Mouse (Mus musculus) cerebellum, adult 9-11 months (tissue): ENCODE data around the gene Tenm3.

Source experiments
- DNase-seq: peaks from one replicate; pipeline ENCODE4 v3.0.0; 2022

The Tenm3 gene

DNA sequence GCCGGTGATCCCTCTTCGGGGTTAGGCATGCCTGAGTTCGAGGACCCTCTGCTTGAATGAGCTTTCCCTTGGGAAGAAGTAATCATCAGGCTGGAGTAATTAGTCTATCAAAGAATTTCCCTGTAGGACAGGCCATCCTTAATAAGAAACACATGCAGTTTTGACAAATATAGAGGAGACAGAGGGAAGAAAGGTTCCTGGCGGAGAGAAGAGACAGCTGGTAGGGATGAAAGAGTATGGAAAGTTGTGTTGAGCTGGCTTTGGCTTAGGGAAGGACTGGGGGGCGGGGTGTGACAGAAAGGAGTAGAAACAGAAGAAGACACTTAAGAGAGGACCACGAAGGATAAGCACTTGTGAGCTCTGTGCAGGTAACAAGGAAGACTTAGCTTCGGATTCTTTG, 194.3 kb downstream of the Tenm3 start:
- no peak for DNase-seq

DNA sequence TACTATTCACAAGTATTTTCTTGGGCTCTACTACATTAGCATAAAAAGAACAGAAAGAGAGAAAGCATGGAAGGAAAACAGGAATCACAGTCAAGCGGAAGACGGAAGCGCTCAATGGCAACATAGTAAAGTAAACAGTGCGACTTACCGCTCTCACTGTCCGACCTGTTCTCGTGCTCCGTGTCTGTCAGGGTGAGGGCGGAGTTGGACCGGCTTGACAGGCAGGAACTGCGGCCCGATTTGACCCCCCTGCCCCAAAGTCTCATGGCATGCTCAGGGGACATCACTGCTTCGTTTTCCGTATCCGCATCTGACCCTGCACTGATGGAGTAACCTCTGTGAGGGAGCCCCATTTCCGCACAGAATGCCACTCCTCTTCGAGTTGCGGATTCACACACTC, 197.6 kb downstream of the Tenm3 start:
- DNase-seq, result no peak

DNA sequence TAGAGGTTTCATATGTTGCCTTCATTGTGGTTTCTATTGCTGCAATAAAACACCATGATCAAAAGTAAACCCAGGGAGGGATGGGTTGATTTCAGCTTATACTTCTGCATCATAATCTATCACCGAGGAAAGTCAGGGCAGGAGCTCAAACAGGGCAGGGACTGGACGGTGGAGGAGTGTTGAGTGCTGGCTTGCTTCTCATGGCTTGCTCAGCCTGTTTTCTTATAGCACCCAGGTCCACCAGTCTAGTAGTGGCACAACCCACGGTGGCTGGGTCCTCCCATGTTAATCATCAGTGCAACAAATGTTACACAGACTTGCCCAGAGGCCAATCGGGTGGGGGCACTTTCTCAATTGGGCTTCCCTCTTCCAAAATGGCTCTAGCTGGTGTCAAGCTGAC, 205.6 kb downstream of the Tenm3 start:
- DNase-seq, result no peak

- no peak for DNase-seq
Measured at GRCm38 (mm10) chr8:48636979-48637378, 206.8 kb downstream of the Tenm3 start.

- DNase-seq, result no peak
Measured at GRCm38 (mm10) chr8:48635815-48636214, 207.9 kb downstream of the Tenm3 start.

GRCm38 (mm10) chr8:48633426-48633825, 210.3 kb downstream of the Tenm3 start:
- no peak for DNase-seq

GRCm38 (mm10) chr8:48622517-48623153, 221.1 kb downstream of the Tenm3 start:
- DNase-seq, result no peak

DNA sequence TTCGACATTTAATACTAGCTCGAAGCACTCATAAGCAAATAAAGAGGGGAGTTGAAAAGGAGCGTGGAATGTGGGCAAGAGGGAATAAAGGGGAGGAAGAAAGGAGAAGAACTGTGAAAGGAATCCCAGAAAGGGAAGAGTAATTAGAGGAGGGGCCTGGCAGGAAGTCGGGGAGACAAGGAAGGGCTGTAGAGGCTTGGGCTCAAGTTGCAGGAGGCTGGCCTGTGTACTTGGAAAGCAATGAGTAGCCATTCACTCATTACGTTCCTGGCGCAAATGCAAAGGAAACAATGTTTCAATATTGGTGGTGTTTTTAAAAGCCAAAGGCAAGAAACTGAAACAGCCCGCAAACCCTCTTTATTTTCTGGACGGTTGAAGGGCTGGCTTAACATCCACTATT, 228.7 kb downstream of the Tenm3 start:
- DNase-seq, result no peak

- no peak for DNase-seq
Measured at GRCm38 (mm10) chr8:48611934-48612512, 231.7 kb downstream of the Tenm3 start.

GRCm38 (mm10) chr8:48611126-48611525, 232.6 kb downstream of the Tenm3 start:
- DNase-seq, result no peak

- DNase-seq, result no peak
Measured at GRCm38 (mm10) chr8:48610316-48610715, 233.4 kb downstream of the Tenm3 start.

DNA sequence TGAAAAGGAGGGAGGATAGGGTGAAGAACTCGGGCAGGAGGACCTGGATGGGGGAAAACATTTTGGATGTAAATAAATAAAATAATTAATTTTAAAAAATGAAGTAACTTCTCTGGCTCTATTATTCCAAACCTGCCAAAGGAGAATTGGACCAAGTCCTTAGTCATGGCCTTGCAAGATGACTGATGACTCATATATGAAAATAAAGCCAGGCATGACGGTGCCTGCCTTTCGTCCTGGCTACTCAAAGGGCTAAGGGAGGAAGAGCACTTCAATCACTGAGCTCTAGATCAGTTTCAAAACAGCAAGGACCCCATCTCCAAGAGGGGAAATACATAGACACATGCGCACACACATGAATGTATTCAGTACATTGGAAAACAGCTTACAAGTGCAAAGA, 234.1 kb downstream of the Tenm3 start:
- no peak for DNase-seq

- DNase-seq, result no peak
Measured at GRCm38 (mm10) chr8:48604190-48604897, 239.4 kb downstream of the Tenm3 start.

DNA sequence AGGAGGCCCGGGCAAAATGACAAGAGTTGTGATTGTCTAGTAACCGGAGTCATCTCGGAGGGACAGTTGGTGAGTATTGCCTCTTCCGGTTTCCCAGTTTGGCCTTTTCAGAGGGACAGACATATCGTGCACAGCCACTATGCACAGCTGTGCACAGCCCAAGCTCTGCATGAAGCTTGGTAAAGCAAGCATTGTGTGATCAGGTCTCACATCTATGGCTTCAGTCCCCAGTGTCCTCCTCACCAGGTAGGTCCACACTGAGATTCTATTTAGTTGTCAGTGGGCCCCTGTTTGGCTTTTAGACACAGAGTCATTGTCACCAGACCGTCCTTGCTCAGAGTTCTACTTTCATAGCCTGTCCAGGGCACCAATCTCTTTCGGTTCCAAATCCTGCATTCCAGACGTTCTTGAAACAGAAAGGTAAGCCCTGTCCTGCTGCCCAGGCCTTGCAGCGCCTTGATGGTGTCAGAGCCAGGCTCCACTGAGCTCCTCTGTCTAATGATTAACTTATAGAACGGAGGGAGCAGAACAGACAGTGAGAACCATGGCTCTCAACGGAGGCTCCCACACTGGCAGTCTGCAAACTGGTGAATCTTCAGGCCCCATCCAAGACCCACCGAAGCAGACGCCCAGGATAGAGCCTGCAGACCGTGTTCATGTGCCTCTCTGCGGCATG, 240.4 kb downstream of the Tenm3 start:
- DNase-seq, result no peak

- DNase-seq, result no peak
Measured at GRCm38 (mm10) chr8:48601621-48602020, 242.1 kb downstream of the Tenm3 start.

GRCm38 (mm10) chr8:48599028-48599427, 244.7 kb downstream of the Tenm3 start:
- no peak for DNase-seq

- DNase-seq, result no peak
Measured at GRCm38 (mm10) chr8:48596332-48596731, 247.4 kb downstream of the Tenm3 start.

DNA sequence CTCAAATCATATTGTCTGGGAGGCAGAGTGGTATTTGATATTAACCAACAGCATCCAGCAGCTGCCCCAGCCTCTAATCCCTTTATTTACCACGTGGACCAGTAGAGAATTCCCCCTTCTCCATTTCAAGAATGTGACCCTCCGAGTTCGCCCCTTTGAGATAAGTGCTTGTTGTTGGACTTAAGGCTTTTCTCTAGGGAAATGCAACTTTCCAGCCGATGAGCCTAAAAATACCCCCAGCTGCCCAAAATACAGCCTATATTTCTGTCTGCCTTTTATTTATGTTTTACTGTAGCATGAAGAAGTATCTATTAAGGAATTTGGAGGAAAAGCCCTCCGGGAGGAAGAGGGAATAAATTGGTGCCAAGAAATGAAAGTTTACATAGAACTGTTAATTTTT, 251.9 kb downstream of the Tenm3 start:
- DNase-seq, result no peak

GRCm38 (mm10) chr8:48579732-48580131, 264.0 kb downstream of the Tenm3 start:
- no peak for DNase-seq

DNA sequence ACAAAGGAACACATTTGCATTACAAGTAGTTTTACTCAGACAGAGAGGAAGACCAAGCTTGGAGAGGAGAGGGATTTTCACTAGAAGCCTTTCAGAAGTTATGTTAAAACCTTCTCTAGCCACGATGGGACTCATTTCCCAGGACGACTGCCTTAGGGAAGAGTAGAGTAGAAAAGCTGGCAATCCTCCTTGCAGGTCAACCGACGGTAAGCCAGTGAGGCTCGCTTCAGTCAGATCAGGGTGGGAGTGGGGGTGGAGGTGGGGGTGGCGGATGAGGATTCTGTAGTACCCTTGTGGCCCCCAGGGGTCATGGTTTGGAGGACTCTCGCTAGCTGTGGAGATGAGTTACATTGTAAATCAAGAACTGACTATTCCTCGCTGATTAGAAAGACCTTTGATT, 264.6 kb downstream of the Tenm3 start:
- DNase-seq, result no peak

DNA sequence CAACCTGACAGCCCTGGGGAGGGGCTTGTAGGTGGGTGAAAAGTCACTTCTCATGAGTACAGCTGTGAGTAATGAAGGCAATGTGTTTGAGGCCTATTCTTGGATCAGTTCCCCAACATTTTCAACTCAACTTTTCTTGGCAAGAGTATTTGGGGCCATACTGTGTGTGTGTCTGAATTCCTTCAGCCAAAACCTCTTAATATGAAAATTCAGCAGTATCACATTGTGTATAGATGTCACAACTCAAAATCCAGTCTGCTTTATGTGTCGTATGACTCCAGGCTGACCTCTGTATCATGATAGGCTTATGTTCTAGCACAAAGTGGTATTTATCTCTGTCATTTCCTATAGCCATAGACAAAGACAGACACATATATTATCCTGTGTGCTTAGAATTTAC, 270.8 kb downstream of the Tenm3 start:
- DNase-seq, result no peak

DNA sequence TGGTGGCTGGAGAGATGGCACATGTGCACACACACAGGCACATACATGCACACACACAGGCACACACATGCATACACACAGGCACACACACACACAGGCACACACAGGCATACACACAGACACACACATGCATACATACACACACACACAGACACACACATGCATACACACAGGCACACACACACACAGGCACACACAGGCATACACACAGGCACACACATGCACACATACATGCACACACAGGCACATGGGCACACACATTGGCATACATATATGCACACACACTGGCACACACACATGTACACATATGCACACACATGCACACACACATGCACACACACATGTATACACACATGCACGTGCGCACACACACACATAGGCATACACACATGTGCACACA, 271.4 kb downstream of the Tenm3 start:
- no peak for DNase-seq

DNA sequence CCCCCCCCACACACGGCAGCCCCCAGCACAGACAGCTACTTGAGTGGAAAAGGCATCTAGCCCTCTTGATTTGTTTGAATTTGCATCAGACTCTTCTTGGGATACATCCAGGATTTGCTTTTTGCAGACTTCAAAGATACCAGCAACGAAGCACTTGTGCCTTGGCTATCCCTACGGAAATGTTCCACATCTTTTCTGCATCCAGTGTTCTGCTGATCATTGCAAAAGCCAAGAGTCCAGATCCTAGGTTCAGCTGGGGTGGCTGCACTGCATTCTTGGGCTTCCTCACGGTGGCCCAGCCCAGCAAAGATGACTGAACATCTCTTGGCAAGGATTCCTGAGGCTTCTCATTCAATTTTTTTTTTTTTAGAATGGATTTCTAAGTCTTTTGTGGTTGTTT, 275.1 kb downstream of the Tenm3 start:
- no peak for DNase-seq
